Mouse (Mus musculus): ENCODE measurements around the gene Enpp3.

- TF ChIP-seq POLR2A (IDR thresholded peaks at IDR 0.05; ENCODE audit: extremely low read depth, insufficient read depth, low read length) (no peak), CTCF (IDR thresholded peaks at IDR 0.05; ENCODE audit: low read depth, low read length) (no peak)
These were observed 78.0 kb downstream of the Enpp3 start for GRCm38 (mm10) chr10:24764640-24765039.
